Mouse (Mus musculus) splenic B cell, adult 2 months (primary cell): ENCODE data around the gene Ssr2.
"Not testable (repeated sequence)": the region's sequence is repeated elsewhere in the genome, so short reads cannot be mapped to it uniquely, and the experiment has no call there.

Experiments used
- DNase-seq: peaks from one replicate; pipeline ENCODE4 v3.0.0-alpha.2; 2011; ENCODE audit warnings: low read depth, low spot score
- H3K27me3 ChIP-seq: 2 replicates; pipeline ENCODE4 v1.6.1; 2012; ENCODE audit warnings: mild to moderate bottlenecking, low read length, moderate library complexity, mixed read lengths; ENCODE audit not compliant: control insufficient read depth, poor library complexity, insufficient read depth, severe bottlenecking
- H3K36me3 ChIP-seq: 2 replicates; pipeline ENCODE4 v1.6.1; 2012; ENCODE audit warnings: mild to moderate bottlenecking, low read length, moderate library complexity, mixed read lengths; ENCODE audit not compliant: control insufficient read depth, poor library complexity, insufficient read depth, severe bottlenecking

Gene Ssr2

GRCm38 (mm10) chr3:88566536-88567061 is 9.1 kb upstream of the Ssr2 start:
- peaks cover 11% of the 10 kb centered on the region for H3K36me3 ChIP-seq
- H3K27me3 ChIP-seq: no peaks in the 10 kb centered on the region
- DNase-seq: no peak

DNA sequence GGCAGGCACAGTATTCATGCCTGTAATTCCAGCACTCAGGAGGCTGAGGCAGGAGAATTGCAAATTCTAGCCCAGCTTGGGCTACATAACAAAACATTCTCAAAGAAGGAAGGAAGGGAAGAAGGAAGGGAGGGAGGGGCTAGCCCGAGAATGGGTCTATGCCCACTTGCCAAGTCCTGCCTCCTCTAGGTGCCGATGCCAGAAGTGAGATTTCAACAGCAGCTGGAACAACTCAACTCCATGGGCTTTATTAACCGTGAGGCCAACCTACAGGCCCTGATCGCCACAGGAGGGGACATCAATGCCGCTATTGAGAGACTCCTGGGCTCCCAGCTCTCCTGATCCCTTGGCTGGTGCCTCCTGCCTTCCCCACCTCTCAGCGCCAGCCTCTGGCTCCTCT is 7.8 kb upstream of the Ssr2 start:
- DNase-seq: no peak
- no peaks in the 10 kb centered on the region for H3K27me3 ChIP-seq
- peaks cover 10% of the 10 kb centered on the region for H3K36me3 ChIP-seq

- Histone ChIP-seq H3K27me3 (no peaks in the 10 kb centered on the region), H3K36me3 (peaks cover 10% of the 10 kb centered on the region)
- no peak for DNase-seq
Observed at GRCm38 (mm10) chr3:88568615-88569014, 7.1 kb upstream of the Ssr2 start.

GRCm38 (mm10) chr3:88569093-88569492 is 6.6 kb upstream of the Ssr2 start:
- Histone ChIP-seq H3K36me3 (peaks cover 8% of the 10 kb centered on the region), H3K27me3 (no peaks in the 10 kb centered on the region)
- no peak for DNase-seq

DNA sequence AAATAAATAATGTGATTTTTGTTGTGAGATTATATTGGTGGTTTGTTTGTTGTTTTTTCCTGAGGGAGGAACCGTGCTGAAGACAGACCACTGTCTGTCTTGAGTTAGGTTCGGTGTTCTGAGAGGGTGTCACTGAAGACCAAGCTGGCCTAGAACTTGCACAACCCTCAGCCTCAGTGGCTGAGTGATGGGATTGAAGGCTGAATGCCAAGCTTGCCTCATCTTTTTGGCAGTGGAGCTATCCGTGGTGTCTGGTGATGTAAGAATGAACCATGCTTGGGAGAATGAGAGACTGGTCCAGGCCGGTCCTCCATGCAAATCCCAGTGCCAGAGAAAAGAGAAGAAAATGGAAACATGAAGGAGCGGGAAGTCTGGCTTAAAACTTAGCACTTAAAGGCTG is 6.0 kb upstream of the Ssr2 start:
- Histone ChIP-seq H3K36me3 (peaks cover 7% of the 10 kb centered on the region), H3K27me3 (no peaks in the 10 kb centered on the region)
- no peak for DNase-seq

DNA sequence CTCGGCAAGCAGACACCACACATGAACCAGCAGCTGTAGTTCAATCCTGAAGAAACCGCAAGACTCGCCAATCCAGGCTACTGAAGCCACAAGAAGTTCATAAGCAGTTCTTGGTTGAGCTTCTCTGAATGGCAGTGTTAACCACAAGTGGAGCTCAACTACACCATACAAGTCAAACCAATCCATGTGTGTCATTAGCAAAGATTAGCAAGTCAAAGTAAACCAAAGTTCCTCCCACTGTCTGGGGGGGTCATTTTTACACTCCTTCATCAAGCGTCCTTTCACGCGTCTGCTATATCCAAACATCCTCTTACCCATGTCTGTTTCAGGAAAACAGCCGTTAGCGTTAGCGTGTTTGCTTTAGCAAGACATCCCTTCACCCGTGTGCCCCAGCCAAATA is 5.3 kb upstream of the Ssr2 start:
- no peaks in the 10 kb centered on the region for H3K27me3 ChIP-seq
- peaks cover 3% of the 10 kb centered on the region for H3K36me3 ChIP-seq
- no peak for DNase-seq

- 0 out of 2 replicates have a peak, but pooled peaks cover 1% of the 10 kb centered on the region for H3K36me3 ChIP-seq
- DNase-seq: no peak
- no peaks in the 10 kb centered on the region for H3K27me3 ChIP-seq
Observed at GRCm38 (mm10) chr3:88571856-88572255, 3.8 kb upstream of the Ssr2 start.

- Histone ChIP-seq H3K36me3 (0 out of 2 replicates have a peak, but pooled peaks cover 1% of the 10 kb centered on the region), H3K27me3 (no peaks in the 10 kb centered on the region)
- DNase-seq: no peak
Observed at GRCm38 (mm10) chr3:88572835-88573234, 2.8 kb upstream of the Ssr2 start.

DNA sequence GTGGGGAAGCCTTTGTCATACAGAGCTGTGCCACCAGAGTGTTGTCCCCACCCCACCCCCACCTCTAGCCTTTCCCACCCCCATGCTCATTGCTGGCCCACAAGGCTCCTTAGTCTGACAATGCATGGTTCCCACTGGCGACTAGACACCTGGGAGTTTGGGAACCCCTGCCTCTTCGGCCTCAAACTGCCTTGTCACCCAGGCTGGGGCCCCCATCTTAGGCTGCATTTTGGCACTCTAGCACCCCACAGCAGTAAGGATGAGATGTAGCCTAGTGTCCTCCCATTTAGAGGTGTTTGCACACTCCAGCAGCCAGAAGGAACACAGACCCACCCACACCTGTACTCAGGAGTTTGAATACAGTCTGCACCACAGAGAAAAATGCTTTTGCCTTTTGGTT is 1.9 kb upstream of the Ssr2 start:
- DNase-seq: no peak
- Histone ChIP-seq H3K36me3 (0 out of 2 replicates have a peak, but pooled peaks cover 1% of the 10 kb centered on the region), H3K27me3 (no peaks in the 10 kb centered on the region)

DNA sequence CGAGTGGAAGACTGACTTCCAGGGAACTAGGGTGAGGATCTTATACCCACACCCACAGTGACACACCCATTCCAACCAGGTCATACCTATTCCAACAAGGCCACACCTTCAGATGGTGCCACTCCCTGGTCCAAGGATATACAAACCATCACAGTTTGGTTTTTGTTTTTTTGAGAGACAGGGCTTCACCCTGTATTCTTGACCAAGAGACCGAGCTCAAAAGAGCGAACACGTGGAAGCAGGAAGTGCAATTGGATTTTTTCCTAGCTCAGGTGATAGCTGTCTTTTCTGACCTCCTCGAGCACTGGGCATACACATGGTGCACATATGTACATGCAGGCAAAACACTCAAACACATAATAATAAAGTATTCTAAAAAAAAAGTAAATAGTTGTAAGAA is 2.2 kb downstream of the Ssr2 start:
- H3K36me3 ChIP-seq, DNase-seq, H3K27me3 ChIP-seq: not testable (repeated sequence)

- DNase-seq: no peak
- no peaks in the 10 kb centered on the region for H3K27me3 ChIP-seq
- H3K36me3 ChIP-seq: peaks cover 7% of the 10 kb centered on the region
Observed at GRCm38 (mm10) chr3:88578498-88579424, 3.1 kb downstream of the Ssr2 start.

GRCm38 (mm10) chr3:88579454-88580117 is 3.9 kb downstream of the Ssr2 start:
- Histone ChIP-seq H3K27me3 (no peaks in the 10 kb centered on the region), H3K36me3 (peaks cover 7% of the 10 kb centered on the region)
- peak; percentile 84 for DNase-seq

- no peaks in the 10 kb centered on the region for H3K27me3 ChIP-seq
- H3K36me3 ChIP-seq: peaks cover 14% of the 10 kb centered on the region
- no peak for DNase-seq
Observed at GRCm38 (mm10) chr3:88585769-88586168, 10.1 kb downstream of the Ssr2 start.

DNA sequence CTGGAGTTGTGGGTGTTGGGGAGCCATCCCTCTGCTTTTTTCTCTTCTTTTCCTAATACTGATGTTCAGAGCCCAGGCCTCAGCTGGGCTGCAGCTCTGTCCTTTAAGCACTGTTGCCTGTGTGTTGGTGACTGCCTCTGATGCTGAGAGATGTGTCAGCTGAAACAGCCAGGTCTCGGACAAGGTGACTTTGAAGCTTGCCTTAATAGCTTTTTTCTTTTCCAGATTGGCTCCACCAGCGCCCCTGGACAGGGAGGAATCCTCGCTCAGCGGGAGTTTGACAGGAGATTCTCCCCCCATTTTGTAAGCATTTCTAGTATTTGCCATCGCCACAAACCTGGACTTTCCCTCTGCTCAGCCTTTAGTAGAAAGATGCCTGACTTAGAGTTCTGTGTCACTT is 11.0 kb downstream of the Ssr2 start:
- H3K36me3 ChIP-seq: peaks cover 13% of the 10 kb centered on the region
- no peaks in the 10 kb centered on the region for H3K27me3 ChIP-seq
- DNase-seq: no peak

GRCm38 (mm10) chr3:88590246-88590645 is 14.6 kb downstream of the Ssr2 start:
- H3K36me3 ChIP-seq: peaks cover 6% of the 10 kb centered on the region
- no peak for DNase-seq
- H3K27me3 ChIP-seq: no peaks in the 10 kb centered on the region
